Mouse (Mus musculus) ES-Bruce4 (cell line): ENCODE measurements around the gene Lysmd2. TPM values are rescaled to one million over a fixed set of nuclear protein-coding genes. Genes with fewer than 3 reads are reported as not detected.

Experiments used
- H3K27ac ChIP-seq: 2 replicates; pipeline ENCODE4 v1.5.1; 2012; ENCODE audit warnings: low read length, inconsistent platforms; ENCODE audit not compliant: insufficient read depth
- H3K27me3 ChIP-seq: 2 replicates; pipeline ENCODE4 v1.6.1; 2012; ENCODE audit warnings: mild to moderate bottlenecking, low read length, inconsistent platforms; ENCODE audit not compliant: control insufficient read depth, poor library complexity, insufficient read depth, severe bottlenecking
- H3K36me3 ChIP-seq: 2 replicates; pipeline ENCODE4 v1.6.1; 2012; ENCODE audit warnings: inconsistent platforms, mild to moderate bottlenecking, low read length, moderate library complexity; ENCODE audit not compliant: control insufficient read depth, poor library complexity, insufficient read depth, severe bottlenecking
- H3K4me1 ChIP-seq: one replicate; pipeline ENCODE4 v1.8.1; 2011; ENCODE audit warnings: low read length; ENCODE audit not compliant: control insufficient read depth, insufficient read depth
- H3K4me3 ChIP-seq: 2 replicates; pipeline ENCODE4 v1.5.1; 2011; ENCODE audit warnings: low read depth, mild to moderate bottlenecking, low read length
- H3K9ac ChIP-seq: 2 replicates; pipeline ENCODE4 v1.6.1; 2012; ENCODE audit warnings: low read depth, mild to moderate bottlenecking, inconsistent platforms; ENCODE audit not compliant: poor library complexity, severe bottlenecking
- H3K9me3 ChIP-seq: replicated peaks from 2 replicates; pipeline ENCODE4 v1.6.1; 2012; ENCODE audit warnings: mild to moderate bottlenecking, low read length, inconsistent platforms; ENCODE audit not compliant: control insufficient read depth, poor library complexity, insufficient read depth, severe bottlenecking
- CTCF ChIP-seq: IDR thresholded peaks from one replicate; pipeline ENCODE4 v1.8.1; 2011; ENCODE audit warnings: low read depth, low read length
- EP300 ChIP-seq: IDR thresholded peaks from 2 replicates; pipeline ENCODE4 v1.6.1; 2011; ENCODE audit warnings: low read depth, low read length; ENCODE audit not compliant: insufficient read depth
- POLR2A ChIP-seq: IDR thresholded peaks from one replicate; pipeline ENCODE4 v1.8.1; 2011; ENCODE audit warnings: low read length; ENCODE audit not compliant: insufficient read depth
- polyA plus RNA-seq: library from polyadenylated mRNA; stranded (reverse); fragments of >200 nt; gene quantifications from 2 replicates; pipeline ENCODE4 v1.2.4, GENCODE M21; 2011; ENCODE audit warnings: low read depth; ENCODE audit not compliant: missing spikeins, insufficient read depth, insufficient read length

The Lysmd2 gene
- polyA plus RNA-seq, 1 experiment, result 8.3 TPM

- Histone ChIP-seq H3K9me3 (no peaks in the 10 kb centered on the region), H3K36me3 (no peaks in the 10 kb centered on the region), H3K4me3 (peak within 1 kb of the TSS; percentile 47), H3K27me3 (no peaks in the 10 kb centered on the region), H3K9ac (no peak within 1 kb of the TSS), H3K27ac (no peak within 1 kb of the TSS), H3K4me1 (no peaks in the 10 kb centered on the region)
- TF ChIP-seq CTCF (no peak), EP300 (0 out of 2 replicates have a peak, but pooled peaks have one; percentile 57)
Measured at GRCm38 (mm10) chr9:75683426-75684191, 58.1 kb downstream of the Lysmd2 start, which contains the start of gene Scg3. Gene Scg3 (minus strand): TSS chr9:75684056.

GRCm38 (mm10) chr9:75684292-75684691, 58.8 kb downstream of the Lysmd2 start:
- peak overlapping the region; percentile 47 for H3K4me3 ChIP-seq
- H3K9ac ChIP-seq, result no peak overlapping the region
- H3K4me1 ChIP-seq, result no peaks in the 10 kb centered on the region
- no peaks in the 10 kb centered on the region for H3K36me3 ChIP-seq
- peaks cover 2% of the 10 kb centered on the region; the same call in 1 of the 2 replicates for H3K9me3 ChIP-seq
- no peak overlapping the region for H3K27ac ChIP-seq
- H3K27me3 ChIP-seq, result no peaks in the 10 kb centered on the region
- no peak for TF ChIP-seq POLR2A
- TF ChIP-seq CTCF, result no peak
- TF ChIP-seq EP300, result no peak

DNA sequence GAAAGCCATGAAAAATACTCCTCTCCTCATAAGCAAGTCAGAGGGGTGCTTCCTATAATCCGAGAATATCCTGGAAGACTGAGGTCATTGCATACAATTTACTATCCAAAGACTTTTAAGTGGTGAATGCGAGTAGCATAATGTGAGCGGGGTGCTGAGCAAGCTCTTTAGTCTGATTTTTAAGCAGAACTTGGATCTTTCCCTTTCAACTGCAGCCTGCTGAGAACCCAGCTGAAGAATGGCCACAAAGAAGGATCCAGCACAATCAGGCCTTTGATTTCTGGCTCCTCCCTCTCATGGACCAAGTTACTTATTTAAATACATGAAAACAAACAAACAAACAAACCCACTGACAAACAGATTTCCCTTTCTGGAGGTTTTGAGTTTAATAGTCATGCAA, 59.2 kb downstream of the Lysmd2 start:
- no peak overlapping the region for H3K9ac ChIP-seq
- TF ChIP-seq POLR2A, result no peak
- no peak for TF ChIP-seq CTCF
- no peak for TF ChIP-seq EP300
- no peaks in the 10 kb centered on the region for H3K36me3 ChIP-seq
- H3K9me3 ChIP-seq, result peaks cover 7% of the 10 kb centered on the region
- no peaks in the 10 kb centered on the region for H3K4me1 ChIP-seq
- no peak overlapping the region for H3K27ac ChIP-seq
- no peaks in the 10 kb centered on the region for H3K27me3 ChIP-seq
- H3K4me3 ChIP-seq, result no peak overlapping the region

Other genes with a start within 250 kb of the Lysmd2 start
- gene Mapk6, start 215.7 kb upstream of the Lysmd2 start, polyA plus RNA-seq, result 130 and 147 TPM in 2 replicates
- 56.3 and 57.7 TPM in 2 replicates for gene Leo1, start 184.2 kb upstream of the Lysmd2 start, polyA plus RNA-seq
- gene Tmod3, start 66.1 kb upstream of the Lysmd2 start, polyA plus RNA-seq, result 65.4 and 69.3 TPM in 2 replicates
- gene Tmod2, start 14.4 kb upstream of the Lysmd2 start, polyA plus RNA-seq, result 7.3 and 8.9 TPM in 2 replicates
- gene Scg3, start 58.3 kb downstream of the Lysmd2 start, polyA plus RNA-seq, result not detected in 2 replicates
- gene Bmp5, start 149.6 kb downstream of the Lysmd2 start, polyA plus RNA-seq, result 0.46 and 0.84 TPM in 2 replicates